Mouse (Mus musculus) spleen, adult 2 months (tissue): Measurements from ENCODE around the gene Zfp36l2.
"Not testable (repeated sequence)": the region's sequence is repeated elsewhere in the genome, so short reads cannot be mapped to it uniquely, and the experiment has no call there.

Source experiments
- CTCF ChIP-seq: fragments of 200-500 bp; IDR thresholded peaks from 2 replicates; pipeline ENCODE4 v1.5.1; 2011; ENCODE audit warnings: mild to moderate bottlenecking, inconsistent platforms; ENCODE audit not compliant: insufficient read depth, insufficient read length, insufficient replicate concordance; ENCODE audit errors: extremely low read depth
- POLR2A ChIP-seq: fragments of 200-500 bp; IDR thresholded peaks from 2 replicates; pipeline ENCODE4 v1.6.1; 2011; ENCODE audit warnings: low read depth, low read length, inconsistent platforms

DNA sequence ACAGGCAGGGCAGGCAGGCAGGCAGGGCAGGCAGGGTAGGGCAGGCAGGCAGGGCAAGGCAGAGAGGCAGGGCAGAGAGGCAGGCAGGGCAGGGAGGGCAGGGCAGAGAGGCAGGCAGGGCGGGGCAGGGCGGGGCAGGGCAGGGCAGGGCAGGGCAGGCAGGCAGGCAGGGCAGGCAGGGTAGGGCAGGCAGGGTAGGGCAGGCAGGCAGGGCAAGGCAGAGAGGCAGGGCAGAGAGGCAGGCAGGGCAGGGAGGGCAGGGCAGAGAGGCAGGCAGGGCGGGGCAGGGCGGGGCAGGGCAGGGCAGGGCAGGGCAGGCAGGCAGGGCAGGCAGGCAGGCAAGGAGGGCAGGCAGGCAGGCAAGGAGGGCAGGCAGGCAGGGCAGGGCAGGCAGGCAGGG, 47.0 kb upstream of the Zfp36l2 start:
- not testable (repeated sequence) for TF ChIP-seq CTCF, POLR2A
